Mouse (Mus musculus): ENCODE results near the gene Scrn1. TPM values are rescaled to one million over a fixed set of nuclear protein-coding genes. Genes with fewer than 3 reads are reported as not detected.

The Scrn1 gene
- polyA plus RNA-seq, 1 experiment from 2014 or later: 2.7 TPM

DNA sequence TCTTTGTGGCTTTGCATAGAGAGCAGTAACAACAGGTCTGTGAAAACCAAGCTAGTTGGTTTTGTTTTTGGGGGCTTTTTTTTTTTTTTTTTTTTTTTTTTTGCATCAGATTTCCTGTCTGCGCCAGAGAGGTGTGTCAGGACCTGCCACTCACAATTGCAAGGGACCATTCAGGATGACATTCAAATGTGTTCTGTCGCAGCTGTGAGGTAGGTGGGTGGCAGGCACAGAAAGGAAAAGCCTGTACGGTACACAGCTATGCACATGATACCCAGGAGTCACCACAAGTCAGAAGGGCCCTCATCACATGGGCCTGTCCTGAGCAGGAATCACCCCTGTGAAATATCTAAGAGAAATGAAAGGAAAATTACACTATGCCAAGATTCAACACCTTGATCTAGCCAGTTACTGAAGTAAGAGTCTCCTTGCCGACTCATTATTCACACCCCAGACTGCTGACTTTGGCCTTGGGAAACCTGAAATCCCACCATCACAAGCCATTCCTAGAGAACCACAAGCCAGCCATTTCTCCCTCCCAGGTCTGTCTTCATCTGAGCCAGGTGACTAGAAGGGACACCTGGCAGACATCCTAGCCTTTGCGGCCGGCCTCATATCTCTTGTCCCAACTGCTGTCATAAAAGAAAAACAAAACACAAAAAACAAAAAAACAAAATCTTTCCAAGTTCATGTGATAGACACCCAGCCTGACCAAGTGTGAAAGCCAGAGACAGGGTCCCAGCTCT, 105.9 kb downstream of the Scrn1 start:
- Histone ChIP-seq H3K4me2 (ENCODE audit: low read depth, low read length) (no peak overlapping the region), H3K27ac (ENCODE audit: low read length) (no peak overlapping the region), H3K9me3 (ENCODE audit: control insufficient read depth, low read length) (no peaks in the 10 kb centered on the region), H3K9ac (ENCODE audit: low read length) (no peak overlapping the region), H3K4me1 (replicated peaks; ENCODE audit: control insufficient read depth, insufficient read depth, low read length) (peaks cover 6% of the 10 kb centered on the region; the same call in 1 of the 2 replicates), H3K36me3 (ENCODE audit: control insufficient read depth, insufficient read depth, low read length) (no peaks in the 10 kb centered on the region), H3K27me3 (ENCODE audit: control insufficient read depth, insufficient read depth, low read depth, low read length) (no peaks in the 10 kb centered on the region), H3K4me3 (ENCODE audit: low read length) (no peak overlapping the region)
- no peak for ATAC-seq (ENCODE audit: low read depth)
- 82% methylated on average over 6 of the region's 6 CpGs for WGBS

DNA sequence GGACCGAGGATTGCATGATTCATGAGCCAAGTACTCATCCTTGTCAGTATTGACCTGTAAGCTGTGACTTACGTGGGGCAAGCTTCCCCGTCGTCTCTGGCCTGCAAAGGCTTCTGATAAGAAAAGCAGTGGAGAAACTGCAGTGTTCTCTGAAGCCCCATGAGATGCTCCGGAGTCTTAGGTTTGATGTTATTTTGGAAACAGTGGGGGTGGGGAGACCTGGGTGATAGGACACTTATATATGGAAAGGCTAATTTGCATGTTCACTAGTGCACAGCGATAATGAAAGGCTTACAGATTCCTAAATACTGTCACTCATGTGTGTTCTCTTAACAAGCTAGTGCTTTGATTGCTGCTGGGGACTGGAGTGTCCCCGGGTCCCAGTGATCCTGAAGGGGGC, 106.6 kb downstream of the Scrn1 start:
- H3K4me2 ChIP-seq (ENCODE audit: low read depth, low read length): no peak overlapping the region
- no peaks in the 10 kb centered on the region for H3K36me3 ChIP-seq (ENCODE audit: control insufficient read depth, insufficient read depth, low read length)
- H3K9me3 ChIP-seq (ENCODE audit: control insufficient read depth, low read length): no peaks in the 10 kb centered on the region
- no peak overlapping the region for H3K4me3 ChIP-seq (ENCODE audit: low read length)
- no peak overlapping the region for H3K27ac ChIP-seq (ENCODE audit: low read length)
- WGBS: 49% methylated on average over 7 of the region's 7 CpGs
- peaks cover 6% of the 10 kb centered on the region; the same call in 1 of the 2 replicates for H3K4me1 ChIP-seq (replicated peaks; ENCODE audit: control insufficient read depth, insufficient read depth, low read length)
- ATAC-seq (ENCODE audit: low read depth): no peak
- no peaks in the 10 kb centered on the region for H3K27me3 ChIP-seq (ENCODE audit: control insufficient read depth, insufficient read depth, low read depth, low read length)
- no peak overlapping the region for H3K9ac ChIP-seq (ENCODE audit: low read length)

Other genes with a start within 250 kb of the Scrn1 start
- gene Prr15, start 240.7 kb downstream of the Scrn1 start, polyA plus RNA-seq (2015; fragmentation: Nextera tagmentation; extraction: Ambion mirVana): 2.9 and 3.1 TPM in 2 replicates
- 1.2 TPM in 2 replicates for gene Wipf3, start 136.9 kb downstream of the Scrn1 start, polyA plus RNA-seq (2015; fragmentation: Nextera tagmentation; extraction: Ambion mirVana)
- 6.5 and 7.1 TPM in 2 replicates for gene Plekha8, start 28.6 kb upstream of the Scrn1 start, polyA plus RNA-seq (2015; fragmentation: Nextera tagmentation; extraction: Ambion mirVana)
- 25.0 and 25.4 TPM in 2 replicates for gene Fkbp14, start 30.8 kb upstream of the Scrn1 start, polyA plus RNA-seq (2015; fragmentation: Nextera tagmentation; extraction: Ambion mirVana)
- 5.0 and 6.4 TPM in 2 replicates for gene Mturn, start 115.1 kb upstream of the Scrn1 start, polyA plus RNA-seq (2015; fragmentation: Nextera tagmentation; extraction: Ambion mirVana)

Data from lung, embryonic 16.5 days (tissue).